Mouse (Mus musculus) forebrain, embryonic 10.5 days (tissue): Measurements from ENCODE around the gene Nudt14. TPM values are rescaled to one million over a fixed set of nuclear protein-coding genes. Genes with fewer than 3 reads are reported as not detected.

Source experiments
- DNase-seq: peaks from one replicate; pipeline ENCODE4 v3.0.0-alpha.2; 2017; ENCODE audit warnings: low spot score; ENCODE audit errors: extremely low spot score
- H3K27ac ChIP-seq: fragments of 300-500 bp; sonication (generic); 2 replicates; pipeline ENCODE4 v1.5.1; 2016; ENCODE audit warnings: mild to moderate bottlenecking
- H3K27me3 ChIP-seq: fragments of 300-500 bp; sonication (generic); 2 replicates; pipeline ENCODE4 v1.6.1; 2016; ENCODE audit warnings: mild to moderate bottlenecking; ENCODE audit not compliant: poor library complexity, severe bottlenecking
- H3K36me3 ChIP-seq: fragments of 300-500 bp; sonication (generic); replicated peaks from 2 replicates; pipeline ENCODE4 v1.6.1; 2016; ENCODE audit warnings: mild to moderate bottlenecking, moderate library complexity
- H3K4me1 ChIP-seq: fragments of 300-500 bp; sonication (generic); 2 replicates; pipeline ENCODE4 v1.6.1; 2016
- H3K4me3 ChIP-seq: fragments of 300-500 bp; sonication (generic); 2 replicates; pipeline ENCODE4 v1.5.1; 2016; ENCODE audit warnings: mild to moderate bottlenecking, moderate library complexity
- H3K9me3 ChIP-seq: fragments of 300-500 bp; sonication (generic); 2 replicates; pipeline ENCODE4 v1.6.1; 2016; ENCODE audit warnings: mild to moderate bottlenecking, moderate library complexity
- WGBS: fragments of 180-500 bp; shearing (Covaris S2); methylation state at CpG from one replicate; pipeline ENCODE4 v1.1.7; 2016; 5-methylcytosine and 5-hydroxymethylcytosine counted together
- polyA plus RNA-seq: library from polyadenylated mRNA; unstranded; fragments of >200 nt; fragmentation: Nextera tagmentation; extraction: Ambion mirVana; gene quantifications from 2 replicates; pipeline ENCODE4 v1.2.1, GENCODE M21; 2016

Nudt14 gene
- polyA plus RNA-seq, 1 experiment from 2014 or later: 70.4 TPM

DNA sequence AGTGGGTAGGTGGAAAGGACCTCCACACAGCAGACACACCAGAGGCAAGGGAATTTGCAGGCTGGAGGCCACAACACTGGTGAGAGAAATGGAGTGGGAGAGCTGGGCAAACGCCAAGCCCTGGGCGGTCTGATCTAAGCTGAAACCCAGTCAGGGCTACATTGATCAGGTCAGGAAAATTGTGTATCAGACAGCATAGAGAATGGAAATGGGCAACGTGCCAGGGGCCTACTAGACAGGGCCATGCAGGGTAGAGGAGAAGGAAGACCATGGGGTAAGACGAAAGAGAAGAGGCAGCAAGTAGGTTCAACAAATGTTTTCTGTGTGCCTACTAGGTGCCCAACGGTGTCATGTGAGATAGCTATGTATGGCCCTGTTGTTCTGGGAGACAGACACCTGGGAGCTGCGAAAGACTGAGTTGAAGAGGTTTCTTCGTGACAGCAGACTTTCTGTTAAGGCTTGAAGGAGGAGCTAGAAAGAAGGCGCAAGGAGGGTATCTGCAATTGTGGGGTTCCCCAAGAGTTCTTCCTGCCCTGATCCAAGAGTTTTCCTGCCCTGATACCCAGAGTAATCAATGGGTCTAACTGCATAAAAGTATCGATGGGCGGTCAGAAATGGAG is 658 bp downstream of the Nudt14 start:
- Histone ChIP-seq H3K27ac (peak overlapping the region; percentile 96), H3K27me3 (peaks cover 18% of the 10 kb centered on the region), H3K4me3 (peak overlapping the region; percentile 88), H3K9me3 (no peaks in the 10 kb centered on the region), H3K36me3 (no peaks in the 10 kb centered on the region; the same call in 1 of the 2 replicates), H3K4me1 (peaks cover 51% of the 10 kb centered on the region)
- 45% methylated on average over 10 of the region's 10 CpGs for WGBS
- no peak for DNase-seq

DNA sequence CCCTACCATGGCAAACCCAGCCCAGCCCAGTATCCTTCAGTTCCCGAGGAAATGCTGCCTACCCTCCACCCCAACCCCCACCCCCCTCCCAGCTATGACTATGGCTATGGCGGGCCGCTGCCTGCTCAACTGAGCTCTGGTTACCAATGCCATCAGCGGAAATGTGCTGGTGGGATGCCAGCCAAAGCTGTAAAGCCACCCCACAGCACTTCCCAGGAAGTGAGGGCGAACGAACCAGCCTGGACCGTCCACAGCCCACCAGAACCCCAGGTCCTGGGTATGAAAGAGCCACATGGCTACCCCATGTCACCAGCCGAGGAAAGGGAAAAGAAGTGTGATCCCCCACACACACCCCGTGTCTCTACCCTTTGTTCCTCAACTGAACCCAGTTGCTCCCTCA is 1.2 kb downstream of the Nudt14 start:
- no peaks in the 10 kb centered on the region for H3K9me3 ChIP-seq
- H3K4me1 ChIP-seq: peaks cover 51% of the 10 kb centered on the region
- no peak overlapping the region for H3K27ac ChIP-seq
- H3K27me3 ChIP-seq: peaks cover 18% of the 10 kb centered on the region
- DNase-seq: no peak
- 83% methylated on average over 9 of the region's 9 CpGs for WGBS
- peak overlapping the region; percentile 88 for H3K4me3 ChIP-seq
- no peaks in the 10 kb centered on the region; the same call in 1 of the 2 replicates for H3K36me3 ChIP-seq

DNA sequence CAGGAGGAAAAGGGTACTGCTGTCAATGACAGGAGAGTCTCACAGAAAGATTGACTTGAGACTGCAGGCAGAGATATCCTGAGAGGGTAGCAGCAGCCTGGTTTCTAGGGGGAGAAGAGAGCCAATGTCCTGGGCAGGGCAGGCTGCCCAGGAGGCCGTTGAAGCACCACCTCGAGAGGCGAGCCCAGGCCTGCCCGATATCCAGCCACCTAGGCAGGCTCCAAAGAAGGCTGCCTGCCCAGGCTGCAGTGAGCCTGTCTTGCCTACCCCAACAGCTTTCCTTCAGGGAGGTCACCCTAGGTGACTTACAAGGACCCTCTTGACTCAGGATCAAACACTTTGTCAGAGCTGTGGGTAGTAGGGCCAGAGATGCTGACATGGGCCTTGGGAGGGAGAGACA is 1.7 kb downstream of the Nudt14 start:
- H3K4me3 ChIP-seq: no peak overlapping the region
- no peaks in the 10 kb centered on the region for H3K9me3 ChIP-seq
- peak overlapping the region; percentile 22; the same call in 1 of the 2 replicates for H3K27ac ChIP-seq
- DNase-seq: no peak
- no peaks in the 10 kb centered on the region; the same call in 1 of the 2 replicates for H3K36me3 ChIP-seq
- 96% methylated on average over 4 of the region's 4 CpGs for WGBS
- peaks cover 51% of the 10 kb centered on the region for H3K4me1 ChIP-seq
- peaks cover 18% of the 10 kb centered on the region for H3K27me3 ChIP-seq

DNA sequence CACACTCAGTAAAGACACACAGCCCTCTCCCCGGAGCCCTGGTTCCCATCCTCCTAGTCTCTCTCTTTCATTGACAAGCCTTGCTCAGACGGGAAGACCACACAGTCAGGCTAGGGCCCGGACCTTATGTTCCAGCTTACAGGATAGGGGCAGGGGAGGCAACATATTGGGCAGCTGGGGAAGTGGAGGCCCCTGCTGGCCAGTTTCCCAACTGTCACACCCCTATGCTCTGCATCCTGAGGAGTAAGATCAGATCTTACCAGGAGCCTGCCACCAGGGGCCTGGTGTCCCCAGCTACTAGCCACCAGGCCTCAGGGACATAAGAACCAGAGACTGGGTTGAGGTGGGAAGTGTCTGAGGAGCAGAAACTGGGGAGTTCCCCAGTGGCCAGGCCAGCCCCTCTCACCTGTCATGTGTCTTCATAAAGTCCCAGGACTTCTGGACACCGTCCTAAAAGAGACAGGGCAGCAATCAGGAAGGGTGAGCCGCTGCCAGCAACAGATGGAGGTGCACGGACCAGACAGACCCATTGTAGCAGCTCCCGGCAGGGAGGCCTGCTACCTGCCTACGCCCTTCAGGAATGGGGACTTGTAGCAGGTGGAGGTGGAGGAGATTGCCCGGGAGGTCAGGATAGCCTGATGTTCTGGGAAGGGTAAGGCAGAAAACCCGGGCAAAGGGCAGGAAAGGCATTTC is 2.9 kb downstream of the Nudt14 start:
- Histone ChIP-seq H3K27me3 (peaks cover 18% of the 10 kb centered on the region), H3K9me3 (no peaks in the 10 kb centered on the region), H3K27ac (no peak overlapping the region), H3K4me1 (peaks cover 51% of the 10 kb centered on the region), H3K4me3 (no peak overlapping the region), H3K36me3 (no peaks in the 10 kb centered on the region; the same call in 1 of the 2 replicates)
- 63% methylated on average over 10 of the region's 10 CpGs for WGBS
- no peak for DNase-seq

DNA sequence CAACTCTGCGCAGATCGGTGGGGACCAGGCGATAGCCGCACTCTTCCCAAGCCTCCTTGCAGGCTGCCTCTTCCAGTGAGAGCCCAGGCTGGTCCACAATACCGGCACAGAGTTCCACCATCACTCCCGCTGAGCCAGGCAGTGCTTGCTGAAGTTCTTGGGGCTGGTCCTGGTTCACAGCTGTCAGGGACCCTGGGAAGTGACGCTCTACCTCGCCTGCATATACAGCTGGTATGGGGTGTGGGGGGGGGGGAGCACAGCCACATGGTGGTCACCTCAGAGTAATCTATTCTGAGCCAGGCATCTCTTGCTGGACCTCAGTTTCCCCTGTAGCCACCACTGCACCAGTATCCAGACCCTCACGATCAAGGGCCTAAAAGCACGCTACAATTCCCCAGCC is 3.6 kb downstream of the Nudt14 start:
- Histone ChIP-seq H3K27me3 (peaks cover 15% of the 10 kb centered on the region), H3K27ac (0 out of 2 replicates have a peak overlapping the region, but pooled peaks have one; percentile 13), H3K36me3 (no peaks in the 10 kb centered on the region; the same call in 1 of the 2 replicates), H3K9me3 (no peaks in the 10 kb centered on the region), H3K4me3 (no peak overlapping the region), H3K4me1 (peaks cover 51% of the 10 kb centered on the region)
- 77% methylated on average over 10 of the region's 10 CpGs for WGBS
- DNase-seq: no peak

DNA sequence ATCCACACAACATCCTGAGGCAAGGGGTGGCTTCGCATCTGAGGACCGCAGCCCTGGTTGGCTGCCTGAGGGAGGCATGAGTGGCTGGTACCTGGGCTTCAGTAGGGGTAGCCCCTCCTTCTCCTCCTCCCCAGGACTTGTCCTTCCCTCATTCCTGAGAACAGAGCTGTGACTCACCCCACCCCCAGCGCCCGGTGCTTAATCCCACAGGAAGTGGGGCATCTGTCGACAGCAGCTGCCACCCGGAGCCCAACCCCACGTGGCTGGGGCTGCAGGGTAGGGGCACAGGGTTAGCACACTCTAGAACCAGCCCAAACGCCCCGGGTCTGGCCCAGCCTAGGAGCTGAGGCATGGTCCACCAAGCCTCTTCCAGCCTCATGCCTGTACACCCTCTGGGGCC is 4.0 kb downstream of the Nudt14 start:
- Histone ChIP-seq H3K27ac (peak overlapping the region; percentile 13; the same call in 1 of the 2 replicates), H3K4me1 (peaks cover 53% of the 10 kb centered on the region), H3K27me3 (peaks cover 11% of the 10 kb centered on the region), H3K4me3 (no peak overlapping the region), H3K9me3 (no peaks in the 10 kb centered on the region), H3K36me3 (no peaks in the 10 kb centered on the region; the same call in 1 of the 2 replicates)
- no peak for DNase-seq
- 48% methylated on average over 9 of the region's 9 CpGs for WGBS

DNA sequence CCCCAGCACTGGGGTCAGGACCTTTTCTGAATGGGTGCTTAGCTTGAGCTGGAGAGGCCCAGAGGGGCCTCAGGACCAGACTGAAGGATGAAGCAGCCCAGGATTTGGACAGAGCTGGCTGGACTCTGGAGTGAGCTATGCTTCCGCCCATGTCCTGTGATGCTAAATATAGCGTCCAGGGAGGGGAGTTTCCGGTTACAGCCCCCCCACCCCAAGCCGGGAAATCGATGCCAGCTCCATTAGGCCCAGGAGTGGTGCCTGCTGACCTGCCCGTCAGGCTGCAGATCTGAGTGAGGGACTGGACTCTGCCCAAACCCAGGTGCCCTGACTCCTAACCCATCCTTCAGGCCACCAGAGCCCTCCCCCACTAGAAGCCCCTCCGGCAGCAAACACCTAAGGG is 9.3 kb downstream of the Nudt14 start:
- H3K27ac ChIP-seq: 0 out of 2 replicates have a peak overlapping the region, but pooled peaks have one; percentile 35
- peaks cover 41% of the 10 kb centered on the region for H3K4me1 ChIP-seq
- WGBS: 63% methylated on average over 7 of the region's 7 CpGs

DNA sequence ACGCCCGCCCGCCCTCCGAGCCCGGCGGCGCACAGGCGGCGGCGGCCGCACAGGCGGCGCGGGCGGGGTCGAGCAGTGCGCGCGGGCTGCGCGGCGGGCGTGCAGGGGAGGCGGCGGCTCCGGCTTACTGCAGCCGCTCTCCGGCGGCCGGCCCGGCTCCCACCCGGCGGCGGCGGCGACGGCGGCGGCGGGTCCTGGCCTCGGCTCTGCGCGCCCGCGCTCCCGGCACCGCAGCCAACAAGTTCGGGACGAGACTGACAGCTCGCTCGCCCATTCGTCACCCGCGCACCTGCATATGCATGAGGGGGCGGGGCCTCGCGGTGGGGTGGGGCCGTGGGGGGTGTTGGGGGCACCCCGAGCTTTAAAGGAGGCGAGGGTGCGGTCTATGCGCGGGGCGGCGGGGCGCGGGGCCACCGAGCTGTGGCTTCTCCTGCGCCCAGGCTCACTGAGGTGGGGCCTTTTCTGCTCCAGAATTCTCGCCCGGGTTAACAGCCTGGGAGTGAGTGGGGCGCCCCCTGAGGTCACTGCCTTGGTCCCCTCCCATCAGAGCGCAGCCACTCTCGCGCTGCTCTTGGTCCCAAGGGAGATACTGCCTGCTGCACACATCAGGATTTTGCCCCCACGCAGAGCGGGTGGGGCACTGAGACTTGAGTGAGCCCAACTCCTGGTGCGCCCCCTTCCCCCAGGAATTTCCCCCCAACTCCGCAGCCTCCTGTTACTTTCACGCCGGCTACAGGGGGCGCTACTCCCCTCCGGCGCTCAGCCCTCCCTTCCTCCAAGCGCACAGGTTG is 12.2 kb downstream of the Nudt14 start, which contains the start of gene Jag2:
Jag2 (minus strand) TSS at position 215 of the 791 bp plus-strand sequence.
- H3K36me3 ChIP-seq: no peaks in the 10 kb centered on the region
- H3K27ac ChIP-seq: peak within 1 kb of the TSS; percentile 78
- H3K4me1 ChIP-seq: peaks cover 56% of the 10 kb centered on the region
- DNase-seq: peak; percentile 65
- WGBS: 4% methylated on average over 85 of the region's 85 CpGs
- H3K9me3 ChIP-seq: no peaks in the 10 kb centered on the region
- H3K4me3 ChIP-seq: peak within 1 kb of the TSS; percentile 60
- H3K27me3 ChIP-seq: peaks cover 78% of the 10 kb centered on the region

More for the DNA sequence above, 9.3 kb downstream of the Nudt14 start:
- DNase-seq: no peak
- H3K36me3 ChIP-seq: no peaks in the 10 kb centered on the region
- H3K4me3 ChIP-seq: no peak overlapping the region
- no peaks in the 10 kb centered on the region for H3K9me3 ChIP-seq
- H3K27me3 ChIP-seq: peaks cover 49% of the 10 kb centered on the region

DNA sequence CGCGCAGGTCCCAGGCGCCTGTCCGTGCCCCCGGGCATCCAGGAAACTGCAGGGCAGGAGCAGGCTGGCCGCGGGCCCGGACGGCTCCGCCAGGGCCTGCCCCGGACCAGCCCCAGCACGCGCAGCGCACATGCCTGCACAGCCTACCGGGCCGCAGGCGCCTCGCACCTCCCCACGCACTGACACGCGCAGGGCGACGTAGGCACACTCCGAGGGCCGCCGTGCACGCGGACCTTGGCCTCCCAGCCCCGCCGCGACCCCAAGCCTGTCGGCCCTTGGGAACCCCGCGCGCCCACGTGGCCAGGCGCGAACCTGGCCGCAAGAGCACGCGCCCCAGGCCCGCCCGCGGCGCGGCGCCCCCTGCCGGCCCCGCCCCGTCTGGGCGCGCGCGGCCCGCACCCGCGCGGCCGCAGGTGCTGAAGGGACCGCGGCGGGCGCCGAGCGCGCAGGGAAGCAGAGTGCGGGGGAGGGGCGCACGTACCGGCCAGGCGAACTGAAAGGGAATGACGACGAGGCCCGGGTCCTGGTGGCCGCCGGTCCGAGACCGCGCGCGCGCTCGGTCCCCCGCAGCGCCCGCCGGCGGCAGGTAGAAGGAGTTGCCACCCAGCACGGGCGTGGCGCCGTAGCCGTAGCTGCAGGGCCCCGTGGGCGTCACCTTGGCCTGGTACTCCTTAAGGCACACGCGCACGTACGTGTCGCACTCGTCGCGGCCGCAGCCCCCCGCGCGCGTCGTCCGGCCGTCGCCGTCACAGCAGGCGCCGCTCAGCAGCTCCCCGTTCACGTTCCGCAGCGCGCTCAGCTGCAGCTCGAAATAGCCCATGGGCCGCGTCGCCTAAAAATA is 13.3 kb downstream of the Nudt14 start:
- H3K9me3 ChIP-seq: no peaks in the 10 kb centered on the region
- H3K27me3 ChIP-seq: peaks cover 85% of the 10 kb centered on the region
- WGBS: 2% methylated on average over 123 of the region's 124 CpGs
- H3K4me1 ChIP-seq: peaks cover 67% of the 10 kb centered on the region
- peak overlapping the region; percentile 78 for H3K27ac ChIP-seq
- peak overlapping the region; percentile 60 for H3K4me3 ChIP-seq
- no peaks in the 10 kb centered on the region for H3K36me3 ChIP-seq
- peak; percentile 44 for DNase-seq

DNA sequence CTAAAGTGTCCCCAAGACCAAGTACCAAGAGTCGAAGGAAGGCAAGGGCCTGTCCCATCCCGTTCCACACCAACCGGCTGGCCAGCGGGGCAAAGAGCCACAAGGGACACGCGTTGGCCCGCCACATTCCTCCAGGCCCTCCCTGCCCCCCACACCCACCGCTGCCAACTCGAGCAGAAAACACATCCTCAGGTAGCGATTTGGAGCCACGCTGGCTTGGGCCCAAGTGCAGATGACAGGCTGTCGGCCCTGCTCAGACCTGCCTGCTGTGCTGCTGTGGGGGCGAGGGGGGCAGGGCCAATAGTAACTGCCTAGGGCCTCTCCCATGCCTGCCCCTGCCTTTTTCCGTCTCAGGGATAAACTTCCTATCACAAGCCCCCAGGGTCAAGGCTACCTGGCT is 14.7 kb downstream of the Nudt14 start:
- Histone ChIP-seq H3K4me1 (peaks cover 72% of the 10 kb centered on the region), H3K4me3 (peak overlapping the region; percentile 60; the same call in 1 of the 2 replicates), H3K36me3 (no peaks in the 10 kb centered on the region), H3K9me3 (no peaks in the 10 kb centered on the region), H3K27me3 (peaks cover 82% of the 10 kb centered on the region), H3K27ac (no peak overlapping the region)
- WGBS: 71% methylated on average over 14 of the region's 14 CpGs
- DNase-seq: no peak

DNA sequence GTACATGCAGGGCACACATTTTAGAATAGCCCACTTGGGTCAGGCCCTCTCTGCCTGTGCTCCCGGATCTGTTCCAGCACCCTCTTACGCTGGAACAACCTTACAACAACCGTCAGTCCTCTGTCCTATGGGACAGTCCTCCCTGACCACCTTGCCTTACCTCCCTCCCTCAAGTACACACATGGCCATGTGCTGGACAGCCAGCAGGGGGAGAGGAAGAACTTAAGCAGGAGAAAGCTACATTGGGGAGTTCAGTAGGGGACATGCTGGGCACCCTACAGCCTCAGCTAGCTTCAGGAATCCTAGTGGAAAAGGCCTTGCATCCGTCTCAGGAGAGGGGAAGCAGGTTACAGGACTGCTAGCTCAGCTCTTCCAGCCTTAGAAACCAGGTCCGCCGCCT is 16.0 kb downstream of the Nudt14 start:
- Histone ChIP-seq H3K27me3 (peaks cover 69% of the 10 kb centered on the region), H3K4me1 (peaks cover 75% of the 10 kb centered on the region), H3K9me3 (no peaks in the 10 kb centered on the region), H3K36me3 (no peaks in the 10 kb centered on the region), H3K4me3 (no peak overlapping the region), H3K27ac (no peak overlapping the region)
- 79% methylated on average over 6 of the region's 6 CpGs for WGBS
- no peak for DNase-seq

DNA sequence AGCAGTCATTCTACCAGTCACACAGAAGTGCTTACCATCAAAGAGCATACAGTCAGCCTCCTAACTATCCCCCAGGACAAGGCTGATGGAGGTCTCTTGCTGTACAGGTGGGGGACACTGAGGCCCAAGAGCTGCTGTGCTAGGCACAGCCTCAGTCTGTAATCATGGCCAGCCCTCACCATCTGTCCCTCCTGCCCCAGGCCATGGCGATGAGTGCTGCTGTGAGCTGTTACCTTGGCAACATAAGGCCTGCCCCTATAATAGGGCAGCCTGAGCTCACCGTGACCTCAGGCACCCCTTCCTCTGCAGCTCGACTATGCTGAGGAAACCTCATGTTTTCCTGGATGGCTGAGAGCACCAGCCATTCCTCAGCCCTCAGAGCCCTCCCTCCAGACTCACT is 19.4 kb downstream of the Nudt14 start:
- Histone ChIP-seq H3K27me3 (peaks cover 36% of the 10 kb centered on the region), H3K9me3 (no peaks in the 10 kb centered on the region), H3K4me1 (peaks cover 64% of the 10 kb centered on the region), H3K4me3 (no peak overlapping the region), H3K36me3 (peaks cover 10% of the 10 kb centered on the region; the same call in 1 of the 2 replicates), H3K27ac (peak overlapping the region; percentile 71)
- no peak for DNase-seq
- 23% methylated on average over 3 of the region's 3 CpGs for WGBS
